ENCODE assay signal across 9 mouse cellular contexts in genomic region chr11:48808737-48809433, GRCm38 (mm10). TPM values are rescaled to one million over a fixed set of nuclear protein-coding genes. Genes with fewer than 3 reads are reported as not detected.
DNase-seq lines count a peak whose midpoint lies in the region; ATAC-seq and TF ChIP-seq lines count a peak whose summit lies in the region.
"Had no signal": no experiment of that assay in that cellular context is flagged by ENCODE, and none has a peak within 500 bp of the region (broad histone marks: within the 10 kb centered on the region; RNA-seq: fewer than 3 reads in every experiment).

No protein-coding gene starts in this region.

- ATAC-seq in heart, embryonic 12.5 days (ENCODE audit: insufficient number of reproducible peaks, low FRiP score), result no peak
- ATAC-seq in midbrain, embryonic 11.5 days (ENCODE audit: low FRiP score), result 0 out of 2 replicates have a peak, but pooled peaks have one; percentile 3
- ATAC-seq in midbrain, embryonic 16.5 days, result no peak
- ATAC-seq in stomach, embryonic 15.5 days (ENCODE audit: insufficient read depth, low FRiP score, low read depth), result 0 out of 2 replicates have a peak, but pooled peaks have one; percentile 19

- intact Hi-C loops in heart, postnatal 14 days (cut with DNase I), result no loop called here

- peaks cover 7% of the 10 kb centered on the region; the same call in 1 of the 2 replicates for H3K4me1 ChIP-seq in heart, embryonic 12.5 days (replicated peaks)
- no peaks in the 10 kb centered on the region for H3K4me1 ChIP-seq in midbrain, embryonic 11.5 days (ENCODE audit: control insufficient read depth, insufficient read depth, low read length)
- peaks cover 5% of the 10 kb centered on the region for H3K4me1 ChIP-seq in midbrain, embryonic 16.5 days (ENCODE audit: control insufficient read depth, insufficient read depth, low read length)
- no peaks in the 10 kb centered on the region; the same call in 1 of the 2 replicates for H3K4me1 ChIP-seq in stomach, embryonic 15.5 days
- H3K4me1 ChIP-seq in cerebellum, adult 2 months (ENCODE audit: control insufficient read depth, insufficient read depth, low read length), result no peaks in the 10 kb centered on the region
- H3K4me1 ChIP-seq: hindbrain, embryonic 10.5 days had no signal

- no peak overlapping the region for H3K4me3 ChIP-seq in heart, embryonic 12.5 days
- no peak overlapping the region for H3K4me3 ChIP-seq in midbrain, embryonic 11.5 days (ENCODE audit: low read depth, low read length)
- no peak overlapping the region for H3K4me3 ChIP-seq in midbrain, embryonic 16.5 days (ENCODE audit: low read depth, low read length)
- no peak overlapping the region for H3K4me3 ChIP-seq in stomach, embryonic 15.5 days (replicated peaks)
- no peak overlapping the region for H3K4me3 ChIP-seq in cerebellum, adult 2 months (replicated peaks; ENCODE audit: insufficient read depth, low read depth, low read length)
- H3K4me3 ChIP-seq: hindbrain, embryonic 10.5 days had no signal

- H3K9ac ChIP-seq in heart, embryonic 12.5 days, result no peak overlapping the region
- H3K9ac ChIP-seq in midbrain, embryonic 11.5 days (ENCODE audit: low read length), result no peak overlapping the region
- no peak overlapping the region for H3K9ac ChIP-seq in midbrain, embryonic 16.5 days (ENCODE audit: low read depth, low read length)
- H3K9ac ChIP-seq in stomach, embryonic 15.5 days, result no peak overlapping the region

- WGBS in heart, embryonic 12.5 days, result 66% methylated on average over 16 of the region's 16 CpGs
- 65% methylated on average over 16 of the region's 16 CpGs for WGBS in midbrain, embryonic 11.5 days
- 58% methylated on average over 16 of the region's 16 CpGs for WGBS in midbrain, embryonic 16.5 days
- 62% methylated on average over 16 of the region's 16 CpGs for WGBS in stomach, embryonic 15.5 days
- 40% methylated on average over 16 of the region's 16 CpGs for WGBS in cerebellum, adult 2 months

- no peak for TF ChIP-seq CTCF in cerebellum, adult 2 months (IDR thresholded peaks at IDR 0.05; ENCODE audit: borderline replicate concordance, insufficient read depth, low read depth, low read length)

- no peak overlapping the region for H3K27ac ChIP-seq in heart, embryonic 12.5 days (ENCODE audit: poor library complexity, severe bottlenecking)
- H3K27ac ChIP-seq in midbrain, embryonic 11.5 days (ENCODE audit: low read depth, low read length), result no peak overlapping the region
- H3K27ac ChIP-seq in midbrain, embryonic 16.5 days (ENCODE audit: low read length), result no peak overlapping the region
- H3K27ac ChIP-seq in stomach, embryonic 15.5 days, result peak overlapping the region; percentile 54; the same call in 1 of the 2 replicates
- no peak overlapping the region for H3K27ac ChIP-seq in cerebellum, adult 2 months (ENCODE audit: insufficient read depth, low read length)
- H3K27ac ChIP-seq: hindbrain, embryonic 10.5 days had no signal

- no peak for TF ChIP-seq POLR2A in cerebellum, adult 2 months (IDR thresholded peaks at IDR 0.05; ENCODE audit: borderline replicate concordance, insufficient read depth, low read length)

- H3K27me3 ChIP-seq in heart, embryonic 12.5 days (replicated peaks), result no peaks in the 10 kb centered on the region
- H3K27me3 ChIP-seq in midbrain, embryonic 11.5 days (ENCODE audit: control insufficient read depth, insufficient read depth, low read length), result no peaks in the 10 kb centered on the region
- H3K27me3 ChIP-seq in midbrain, embryonic 16.5 days (ENCODE audit: control insufficient read depth, insufficient read depth, low read depth, low read length), result no peaks in the 10 kb centered on the region
- no peaks in the 10 kb centered on the region for H3K27me3 ChIP-seq in stomach, embryonic 15.5 days (replicated peaks)
- H3K27me3 ChIP-seq in cerebellum, adult 2 months (ENCODE audit: control insufficient read depth, insufficient read depth, low read length), result no peaks in the 10 kb centered on the region

- no peaks in the 10 kb centered on the region for H3K9me3 ChIP-seq in heart, embryonic 12.5 days (replicated peaks)
- no peaks in the 10 kb centered on the region for H3K9me3 ChIP-seq in midbrain, embryonic 11.5 days (ENCODE audit: control insufficient read depth, low read length)
- H3K9me3 ChIP-seq in midbrain, embryonic 16.5 days (replicated peaks; ENCODE audit: control insufficient read depth, low read length, poor library complexity, severe bottlenecking), result no peaks in the 10 kb centered on the region
- no peaks in the 10 kb centered on the region for H3K9me3 ChIP-seq in stomach, embryonic 15.5 days
- H3K9me3 ChIP-seq: hindbrain, embryonic 10.5 days had no signal

- peak; percentile 50 to 70 for DNase-seq in heart, postnatal 14 days
- DNase-seq in midbrain, embryonic 11.5 days (ENCODE audit: low spot score, missing footprints), result no peak
- peak; percentile 57 for DNase-seq in gastrocnemius, postnatal 10 days
- no peak for DNase-seq in cerebellum, adult 2 months
- no peak for DNase-seq in retina, postnatal 1 day

- H3K36me3 ChIP-seq in heart, embryonic 12.5 days, result peaks cover 87% of the 10 kb centered on the region
- H3K36me3 ChIP-seq in midbrain, embryonic 11.5 days (ENCODE audit: control insufficient read depth, insufficient read depth, low read length), result peaks cover 49% of the 10 kb centered on the region
- H3K36me3 ChIP-seq in midbrain, embryonic 16.5 days (ENCODE audit: control insufficient read depth, insufficient read depth, low read length), result peaks cover 52% of the 10 kb centered on the region
- H3K36me3 ChIP-seq in stomach, embryonic 15.5 days, result peaks cover 59% of the 10 kb centered on the region

- no peak overlapping the region for H3K4me2 ChIP-seq in heart, embryonic 12.5 days
- no peak overlapping the region for H3K4me2 ChIP-seq in midbrain, embryonic 11.5 days
- H3K4me2 ChIP-seq in midbrain, embryonic 16.5 days (ENCODE audit: low read length), result no peak overlapping the region
- H3K4me2 ChIP-seq in stomach, embryonic 15.5 days, result no peak overlapping the region

RNA-seq across cellular contexts. Expression of gene Trim41, which starts 8.3 kb away (rescaled TPM):
- total RNA-seq in heart, postnatal 14 days (2021), result 10 to 100 TPM; 26.4 to 27.0 TPM
- polyA plus RNA-seq in heart, embryonic 12.5 days (2016; fragmentation: Nextera tagmentation; extraction: Ambion mirVana), result 4.3 and 4.4 TPM in 2 replicates
- polyA plus RNA-seq in midbrain, embryonic 11.5 days (2014; fragmentation: Nextera tagmentation; extraction: Ambion mirVana), result 3.6 and 3.9 TPM in 2 replicates
- 6.7 and 6.9 TPM in 2 replicates for polyA plus RNA-seq in midbrain, embryonic 16.5 days (2015; fragmentation: Nextera tagmentation; extraction: Ambion mirVana)
- 10 to 100 TPM; 22.2 to 22.8 TPM for total RNA-seq in gastrocnemius, postnatal 10 days (2021)
- 5.0 and 6.7 TPM in 2 replicates for polyA plus RNA-seq in stomach, embryonic 15.5 days (2015; fragmentation: Nextera tagmentation; extraction: Ambion mirVana)
- 42.3 and 45.0 TPM in 2 replicates for polyA plus RNA-seq in cerebellum, adult 2 months (2012; rRNA removed)

RNA-seq across cellular contexts. Expression of gene Rack1, which starts 8.8 kb away (rescaled TPM):
- 100 to 1,000 TPM; 400 to 478 TPM for total RNA-seq in heart, postnatal 14 days (2021)
- 397 and 428 TPM in 2 replicates for polyA plus RNA-seq in heart, embryonic 12.5 days (2016; fragmentation: Nextera tagmentation; extraction: Ambion mirVana)
- 592 and 633 TPM in 2 replicates for polyA plus RNA-seq in midbrain, embryonic 11.5 days (2014; fragmentation: Nextera tagmentation; extraction: Ambion mirVana)
- 347 and 351 TPM in 2 replicates for polyA plus RNA-seq in midbrain, embryonic 16.5 days (2015; fragmentation: Nextera tagmentation; extraction: Ambion mirVana)
- total RNA-seq in gastrocnemius, postnatal 10 days (2021), result 100 to 1,000 TPM; 536 to 557 TPM
- 732 and 736 TPM in 2 replicates for polyA plus RNA-seq in stomach, embryonic 15.5 days (2015; fragmentation: Nextera tagmentation; extraction: Ambion mirVana)
- 426 and 432 TPM in 2 replicates for polyA plus RNA-seq in cerebellum, adult 2 months (2012; rRNA removed)

RNA-seq across cellular contexts. Expression of gene Trim7, which starts 17.1 kb away (rescaled TPM):
- total RNA-seq in heart, postnatal 14 days (2021), result 10 to 100 TPM; 23.4 to 23.9 TPM
- polyA plus RNA-seq in heart, embryonic 12.5 days (2016; fragmentation: Nextera tagmentation; extraction: Ambion mirVana), result 0.39 and 0.52 TPM in 2 replicates
- 0.40 and 0.73 TPM in 2 replicates for polyA plus RNA-seq in midbrain, embryonic 11.5 days (2014; fragmentation: Nextera tagmentation; extraction: Ambion mirVana)
- polyA plus RNA-seq in midbrain, embryonic 16.5 days (2015; fragmentation: Nextera tagmentation; extraction: Ambion mirVana), result 1.8 and 3.6 TPM in 2 replicates
- 100 to 1,000 TPM; 107 to 110 TPM for total RNA-seq in gastrocnemius, postnatal 10 days (2021)
- 2.3 and 2.5 TPM in 2 replicates for polyA plus RNA-seq in stomach, embryonic 15.5 days (2015; fragmentation: Nextera tagmentation; extraction: Ambion mirVana)
- polyA plus RNA-seq in cerebellum, adult 2 months (2012; rRNA removed), result 4.2 and 4.7 TPM in 2 replicates

RNA-seq across cellular contexts. Expression of gene Gm12184, which starts 17.6 kb away (rescaled TPM):
- 1 to 10 TPM; 2.6 to 3.0 TPM for total RNA-seq in heart, postnatal 14 days (2021)
- polyA plus RNA-seq in heart, embryonic 12.5 days (2016; fragmentation: Nextera tagmentation; extraction: Ambion mirVana), result 3.3 and 5.3 TPM in 2 replicates
- 7.4 and 11.5 TPM in 2 replicates for polyA plus RNA-seq in midbrain, embryonic 11.5 days (2014; fragmentation: Nextera tagmentation; extraction: Ambion mirVana)
- polyA plus RNA-seq in midbrain, embryonic 16.5 days (2015; fragmentation: Nextera tagmentation; extraction: Ambion mirVana), result 1.3 and 1.8 TPM in 2 replicates
- total RNA-seq in gastrocnemius, postnatal 10 days (2021), result 1 to 10 TPM; 1.8 to 3.6 TPM
- 10.3 and 16.4 TPM in 2 replicates for polyA plus RNA-seq in stomach, embryonic 15.5 days (2015; fragmentation: Nextera tagmentation; extraction: Ambion mirVana)
- polyA plus RNA-seq in cerebellum, adult 2 months (2012; rRNA removed), result 30.1 and 34.0 TPM in 2 replicates

Comparison
In these comparisons a context has a peak if more than half of its experiments do, and no peak if none do; other contexts are left out.
1. ATAC-seq: peak in midbrain, embryonic 11.5 days (single experiment) and stomach, embryonic 15.5 days (single experiment); none in heart, embryonic 12.5 days (single experiment) and midbrain, embryonic 16.5 days (single experiment).
2. DNase-seq: peak in heart, postnatal 14 days (2 of 2) and gastrocnemius, postnatal 10 days (single experiment); none in midbrain, embryonic 11.5 days (single experiment), cerebellum, adult 2 months (0 of 2) and retina, postnatal 1 day (single experiment).